In genomic region chr7:112157584-112158315, GRCm38 (mm10) we compare ENCODE assay signal across 8 mouse cellular contexts. TPM values are rescaled to one million over a fixed set of nuclear protein-coding genes. Genes with fewer than 3 reads are reported as not detected.
A peak's percentile ranks its signal among the peaks of the same experiment; 100 is the strongest.
DNase-seq lines count a peak whose midpoint lies in the region; ATAC-seq and TF ChIP-seq lines count a peak whose summit lies in the region.

No protein-coding gene starts in this region.

- H3K4me1 ChIP-seq in heart, embryonic 11.5 days (ENCODE audit: control insufficient read depth, insufficient read depth, low read length) = peaks cover 33% of the 10 kb centered on the region
- peaks cover 20% of the 10 kb centered on the region for H3K4me1 ChIP-seq in hindbrain, embryonic 12.5 days
- no peaks in the 10 kb centered on the region for H3K4me1 ChIP-seq in liver, embryonic 11.5 days (replicated peaks; ENCODE audit: control insufficient read depth, insufficient read depth, low read length)
- peaks cover 4% of the 10 kb centered on the region; the same call in 1 of the 2 replicates for H3K4me1 ChIP-seq in stomach, postnatal 0 days (replicated peaks; ENCODE audit: control insufficient read depth, insufficient read depth)

- peak; percentile 18; the same call in 1 of the 2 replicates for ATAC-seq in heart, embryonic 11.5 days (replicated peaks; ENCODE audit: insufficient number of reproducible peaks, low FRiP score, low TSS enrichment)
- 0 out of 2 replicates have a peak, but pooled peaks have one; percentile 20 for ATAC-seq in hindbrain, embryonic 12.5 days (ENCODE audit: low FRiP score)
- peak; percentile 10; the same call in 1 of the 2 replicates for ATAC-seq in liver, embryonic 11.5 days (replicated peaks; ENCODE audit: low FRiP score)
- peak; percentile 22; the same call in 1 of the 2 replicates for ATAC-seq in stomach, postnatal 0 days (ENCODE audit: low FRiP score, low TSS enrichment)

- H3K27ac ChIP-seq in heart, embryonic 11.5 days (ENCODE audit: low read depth, low read length) = peak overlapping the region; percentile 63
- no peak overlapping the region for H3K27ac ChIP-seq in hindbrain, embryonic 12.5 days
- no peak overlapping the region for H3K27ac ChIP-seq in liver, embryonic 11.5 days (ENCODE audit: low read depth, low read length)
- peak overlapping the region; percentile 74 for H3K27ac ChIP-seq in stomach, postnatal 0 days (replicated peaks)

- 10% methylated on average over 23 of the region's 23 CpGs for WGBS in heart, embryonic 11.5 days (ENCODE audit: insufficient replicate concordance)
- 9% methylated on average over 23 of the region's 23 CpGs for WGBS in hindbrain, embryonic 12.5 days
- 15% methylated on average over 23 of the region's 23 CpGs for WGBS in liver, embryonic 11.5 days
- whole genome bisulfite sequencing in stomach, postnatal 0 days = 11% methylated on average over 23 of the region's 23 CpGs

- H3K36me3 ChIP-seq in heart, embryonic 11.5 days (ENCODE audit: control insufficient read depth, insufficient read depth, low read length) = no peaks in the 10 kb centered on the region
- no peaks in the 10 kb centered on the region for H3K36me3 ChIP-seq in hindbrain, embryonic 12.5 days
- H3K36me3 ChIP-seq in liver, embryonic 11.5 days (ENCODE audit: control insufficient read depth, insufficient read depth, low read length) = no peaks in the 10 kb centered on the region
- H3K36me3 ChIP-seq in stomach, postnatal 0 days (ENCODE audit: control insufficient read depth, insufficient read depth, low read length) = no peaks in the 10 kb centered on the region

- H3K27me3 ChIP-seq in heart, embryonic 11.5 days (ENCODE audit: control insufficient read depth, insufficient read depth, low read length) = no peaks in the 10 kb centered on the region
- H3K27me3 ChIP-seq in hindbrain, embryonic 12.5 days = peaks cover 24% of the 10 kb centered on the region
- H3K27me3 ChIP-seq in liver, embryonic 11.5 days (replicated peaks; ENCODE audit: control insufficient read depth, insufficient read depth, low read length) = peaks cover 21% of the 10 kb centered on the region
- no peaks in the 10 kb centered on the region for H3K27me3 ChIP-seq in stomach, postnatal 0 days (ENCODE audit: control insufficient read depth, insufficient read depth, low read length)

- no peak for DNase-seq in heart, adult 8-10 months (ENCODE audit: low spot score)
- peak; percentile 64 for DNase-seq in MN1 (ENCODE audit: low spot score)
- no peak for DNase-seq in liver, embryonic 11.5 days (ENCODE audit: low spot score)
- peak; percentile 23 for DNase-seq in stomach, postnatal 0 days (ENCODE audit: low spot score)
- no peak for DNase-seq in cerebellum, adult 9-11 months
- DNase-seq in cerebellum, adult 18-20 months = no peak

- no peaks in the 10 kb centered on the region for H3K9me3 ChIP-seq in heart, embryonic 11.5 days (replicated peaks; ENCODE audit: control insufficient read depth, low read length)
- H3K9me3 ChIP-seq in hindbrain, embryonic 12.5 days (replicated peaks) = no peaks in the 10 kb centered on the region
- H3K9me3 ChIP-seq in liver, embryonic 11.5 days (ENCODE audit: control insufficient read depth, low read length) = no peaks in the 10 kb centered on the region
- H3K9me3 ChIP-seq in stomach, postnatal 0 days (ENCODE audit: control insufficient read depth, low read length) = no peaks in the 10 kb centered on the region

- H3K4me3 ChIP-seq in heart, embryonic 11.5 days (ENCODE audit: low read depth, low read length) = peak overlapping the region; percentile 64
- peak overlapping the region; percentile 48 for H3K4me3 ChIP-seq in hindbrain, embryonic 12.5 days
- H3K4me3 ChIP-seq in liver, embryonic 11.5 days (ENCODE audit: low read depth, low read length) = peak overlapping the region; percentile 53
- peak overlapping the region; percentile 50 for H3K4me3 ChIP-seq in stomach, postnatal 0 days (ENCODE audit: low read depth, low read length)

- no peak for TF ChIP-seq CTCF in stomach, postnatal 0 days (IDR thresholded peaks at IDR 0.05; ENCODE audit: low read depth)

- peak overlapping the region; percentile 78 for H3K9ac ChIP-seq in heart, embryonic 11.5 days (ENCODE audit: low read depth, low read length)
- H3K9ac ChIP-seq in hindbrain, embryonic 12.5 days = peak overlapping the region; percentile 67
- H3K9ac ChIP-seq in liver, embryonic 11.5 days (ENCODE audit: low read depth, low read length) = peak overlapping the region; percentile 34; the same call in 1 of the 2 replicates
- H3K9ac ChIP-seq in stomach, postnatal 0 days (ENCODE audit: low read length) = peak overlapping the region; percentile 57

- no peak for TF ChIP-seq EP300 in stomach, postnatal 0 days (optimal IDR thresholded peaks at IDR 0.05)

- H3K4me2 ChIP-seq in heart, embryonic 11.5 days = peak overlapping the region; percentile 72
- peak overlapping the region; percentile 68 for H3K4me2 ChIP-seq in hindbrain, embryonic 12.5 days (replicated peaks)
- peak overlapping the region; percentile 60 for H3K4me2 ChIP-seq in liver, embryonic 11.5 days
- peak overlapping the region; percentile 60 for H3K4me2 ChIP-seq in stomach, postnatal 0 days (replicated peaks; ENCODE audit: low read depth)

RNA-seq across cellular contexts. Expression of gene Dkk3, which starts 1.1 kb away (rescaled TPM):
- polyA plus RNA-seq in heart, embryonic 11.5 days (2014; fragmentation: Nextera tagmentation; extraction: Ambion mirVana) = 72.4 and 97.5 TPM in 2 replicates
- 10 to 100 TPM; 34.3 to 54.4 (median 46.8) TPM for total RNA-seq in heart, adult 8-10 months (2022)
- 25.3 and 30.2 TPM in 2 replicates for polyA plus RNA-seq in hindbrain, embryonic 12.5 days (2016; fragmentation: Nextera tagmentation; extraction: Ambion mirVana)
- polyA plus RNA-seq in liver, embryonic 11.5 days (2014; fragmentation: Nextera tagmentation; extraction: Ambion mirVana) = 11.0 and 12.0 TPM in 2 replicates
- 39.1 and 40.0 TPM in 2 replicates for polyA plus RNA-seq in stomach, postnatal 0 days (2015; fragmentation: Nextera tagmentation; extraction: Ambion mirVana)

Comparison
In these comparisons a context has a peak if more than half of its experiments do, and no peak if none do; other contexts are left out.
1. H3K27ac ChIP-seq: peak in heart, embryonic 11.5 days (single experiment) and stomach, postnatal 0 days (single experiment); none in hindbrain, embryonic 12.5 days (single experiment) and liver, embryonic 11.5 days (single experiment).
2. DNase-seq: peak in MN1 (single experiment) and stomach, postnatal 0 days (single experiment); none in heart, adult 8-10 months (single experiment), liver, embryonic 11.5 days (single experiment), cerebellum, adult 9-11 months (single experiment) and cerebellum, adult 18-20 months (0 of 2).
3. Peak in every context shown above with its lines, with median percentiles within 50 percentile points of each other: ATAC-seq, H3K4me2 ChIP-seq, H3K4me3 ChIP-seq and H3K9ac ChIP-seq.